Mouse (Mus musculus): Measurements from ENCODE around the gene Mtmr2.

- TF ChIP-seq CTCF (IDR thresholded peaks at IDR 0.05; ENCODE audit: low read depth) (no peak), EP300 (optimal IDR thresholded peaks at IDR 0.05) (no peak)
Observed at GRCm38 (mm10) chr9:13703100-13703499, 45.1 kb upstream of the Mtmr2 start.

Data from stomach, postnatal 0 days (tissue).